Mouse (Mus musculus) liver, postnatal 0 days (tissue): ENCODE results near the gene Fam131b.

Experiments used
- CTCF ChIP-seq: sonication (generic); IDR thresholded peaks from 2 replicates; pipeline ENCODE4 v1.5.1; 2016; ENCODE audit warnings: antibody characterized with exemption, low read depth
- EP300 ChIP-seq: IDR thresholded peaks from 2 replicates; pipeline ENCODE4 v1.6.1; 2016; ENCODE audit warnings: antibody characterized with exemption, low read depth, mild to moderate bottlenecking

- no peak for TF ChIP-seq EP300
- no peak for TF ChIP-seq CTCF
Measured at GRCm38 (mm10) chr6:42324482-42325267, at the start of gene Fam131b.
